Mouse (Mus musculus) lung, adult 2 months (tissue): ENCODE data around the gene Katna1.

Experiments used
- CTCF ChIP-seq: fragments of 200-500 bp; IDR thresholded peaks from 2 replicates; pipeline ENCODE4 v1.5.1; 2011; ENCODE audit warnings: mild to moderate bottlenecking, low read length, control low read depth; ENCODE audit not compliant: insufficient read depth
- POLR2A ChIP-seq: fragments of 200-500 bp; IDR thresholded peaks from 2 replicates; pipeline ENCODE4 v1.6.1; 2011; ENCODE audit warnings: low read depth, mild to moderate bottlenecking, control low read depth, low read length, borderline replicate concordance; ENCODE audit errors: extremely low read depth

GRCm38 (mm10) chr10:7726501-7726812, 657 bp downstream of the Katna1 start:
- TF ChIP-seq CTCF = no peak
- no peak for TF ChIP-seq POLR2A
